Mouse (Mus musculus) bone marrow, adult 2 months (tissue): Measurements from ENCODE around the gene Ranbp9.

Experiments used
- CTCF ChIP-seq: fragments of 200-500 bp; IDR thresholded peaks from 2 replicates; pipeline ENCODE4 v1.5.1; 2011; ENCODE audit warnings: low read length, control low read depth; ENCODE audit not compliant: control insufficient read depth, insufficient read depth
- POLR2A ChIP-seq: fragments of 200-500 bp; IDR thresholded peaks from 2 replicates; pipeline ENCODE4 v1.6.1; 2011; ENCODE audit warnings: low read depth, mild to moderate bottlenecking, control low read depth, low read length, borderline replicate concordance; ENCODE audit not compliant: control insufficient read depth

- TF ChIP-seq CTCF (no peak), POLR2A (no peak)
Measured at GRCm38 (mm10) chr13:43499731-43500482, 18.8 kb upstream of the Ranbp9 start.
